Mouse (Mus musculus): ENCODE results near the gene Rnf157. TPM values are rescaled to one million over a fixed set of nuclear protein-coding genes. Genes with fewer than 3 reads are reported as not detected.
A peak's percentile ranks its signal among the peaks of the same experiment; 100 is the strongest.

Gene Rnf157
- 10.2 and 16.5 TPM in 2 replicates for polyA plus RNA-seq (2015; fragmentation: Nextera tagmentation; extraction: Ambion mirVana)

DNA sequence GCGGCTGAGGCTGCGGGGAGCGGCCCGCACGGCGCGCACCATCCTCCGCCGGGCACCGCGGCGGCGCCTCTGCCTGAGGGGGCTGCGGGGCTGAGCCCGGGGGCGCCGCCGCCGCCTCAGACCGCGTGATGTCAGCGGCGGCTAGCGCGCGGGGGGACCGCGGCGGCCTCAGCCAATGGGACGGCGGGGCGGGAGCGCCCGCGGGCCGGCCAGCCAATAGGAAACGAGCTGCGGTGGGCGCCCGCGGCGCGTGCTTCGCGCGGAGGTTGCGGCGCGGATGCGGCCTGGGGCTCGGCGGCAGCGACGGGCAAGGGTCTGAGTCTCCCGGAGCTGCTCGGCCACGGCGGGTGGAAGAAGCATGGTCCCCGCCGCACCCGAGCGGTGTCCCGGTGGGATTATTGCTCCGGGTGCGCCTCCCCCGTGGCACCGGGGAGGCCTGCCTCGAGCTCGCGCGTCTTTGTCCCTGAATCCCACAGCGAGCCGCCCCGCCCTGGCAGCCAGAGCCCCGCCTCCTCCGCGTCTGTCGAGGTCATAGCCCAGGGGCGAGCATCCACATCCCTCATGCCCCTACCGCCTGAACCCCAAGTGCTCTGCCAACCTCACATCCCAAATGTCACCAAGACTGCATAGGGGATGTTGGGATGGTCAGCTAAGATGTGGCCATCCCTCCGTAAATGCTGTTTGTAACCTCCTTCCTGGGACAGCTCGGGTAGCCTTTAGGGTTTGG is at the start of gene Rnf157:
Gene Rnf157 (minus strand): TSS at position 129 of the 727 bp plus-strand sequence.
- peaks cover 40% of the 10 kb centered on the region for H3K4me1 ChIP-seq
- peak within 1 kb of the TSS; percentile 74 for H3K27ac ChIP-seq
- peak within 1 kb of the TSS; percentile 85 for H3K9ac ChIP-seq
- H3K4me3 ChIP-seq: peak within 1 kb of the TSS; percentile 76
- H3K36me3 ChIP-seq: 0 out of 2 replicates have a peak, but pooled peaks cover 3% of the 10 kb centered on the region
- no peaks in the 10 kb centered on the region for H3K9me3 ChIP-seq
- 2% methylated on average over 81 of the region's 82 CpGs for WGBS
- H3K27me3 ChIP-seq: no peaks in the 10 kb centered on the region
- peak; percentile 86 for ATAC-seq (ENCODE audit: insufficient number of reproducible peaks, insufficient read depth, low FRiP score, low TSS enrichment, low read depth)
- peak within 1 kb of the TSS; percentile 99 for H3K4me2 ChIP-seq

DNA sequence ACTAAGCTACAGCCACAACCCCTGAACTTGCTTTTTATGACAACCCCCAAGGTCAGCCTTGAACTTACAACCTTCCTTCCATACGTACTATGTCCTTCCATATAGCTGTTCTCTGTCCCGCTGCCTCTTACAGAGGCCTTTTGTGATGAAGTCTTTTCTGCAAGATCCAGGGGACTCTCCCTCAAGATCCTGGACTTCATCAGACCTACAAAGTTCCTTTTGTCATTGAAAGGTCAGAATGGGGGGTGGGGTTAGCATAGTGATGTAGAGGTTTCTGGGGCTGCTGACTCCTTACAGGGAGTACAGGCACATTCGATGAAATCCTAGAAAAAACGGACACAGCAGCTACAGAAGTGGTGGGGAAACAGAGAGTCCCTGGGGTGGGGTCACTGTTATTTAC is 47.0 kb upstream of the Rnf157 start:
- 46% methylated on average over 4 of the region's 4 CpGs for WGBS
- no peaks in the 10 kb centered on the region for H3K4me1 ChIP-seq
- no peak overlapping the region for H3K9ac ChIP-seq
- H3K4me3 ChIP-seq: no peak overlapping the region
- no peaks in the 10 kb centered on the region for H3K9me3 ChIP-seq
- no peaks in the 10 kb centered on the region for H3K36me3 ChIP-seq
- no peak overlapping the region for H3K27ac ChIP-seq
- H3K4me2 ChIP-seq: no peak overlapping the region
- H3K27me3 ChIP-seq: no peaks in the 10 kb centered on the region; the same call in 1 of the 2 replicates
- no peak for ATAC-seq (ENCODE audit: insufficient number of reproducible peaks, insufficient read depth, low FRiP score, low TSS enrichment, low read depth)

DNA sequence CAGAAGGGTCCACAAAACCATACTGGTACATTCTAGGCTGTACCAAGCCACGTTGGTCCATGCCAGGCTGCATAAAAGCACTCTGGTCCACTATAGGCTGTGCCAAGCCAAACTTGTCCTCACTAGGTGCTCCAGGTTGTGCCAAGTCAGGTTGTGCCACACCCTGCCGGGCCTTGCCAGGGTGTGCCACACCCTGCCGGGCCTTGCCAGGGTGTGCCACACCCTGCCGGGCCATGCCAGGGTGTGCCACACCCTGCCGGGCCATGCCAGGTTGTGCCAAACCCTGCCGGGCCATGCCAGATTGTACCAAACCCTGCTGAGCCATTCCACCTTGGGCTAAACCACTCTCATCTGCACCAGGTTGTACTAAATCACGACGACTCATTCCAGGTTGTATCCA is 43.4 kb upstream of the Rnf157 start:
- Histone ChIP-seq H3K4me1 (no peaks in the 10 kb centered on the region), H3K9ac (no peak overlapping the region), H3K36me3 (no peaks in the 10 kb centered on the region), H3K4me2 (no peak overlapping the region), H3K27me3 (no peaks in the 10 kb centered on the region; the same call in 1 of the 2 replicates), H3K4me3 (no peak overlapping the region), H3K27ac (no peak overlapping the region), H3K9me3 (no peaks in the 10 kb centered on the region)
- WGBS: 81% methylated on average over 8 of the region's 8 CpGs
- ATAC-seq (ENCODE audit: insufficient number of reproducible peaks, insufficient read depth, low FRiP score, low TSS enrichment, low read depth): no peak

DNA sequence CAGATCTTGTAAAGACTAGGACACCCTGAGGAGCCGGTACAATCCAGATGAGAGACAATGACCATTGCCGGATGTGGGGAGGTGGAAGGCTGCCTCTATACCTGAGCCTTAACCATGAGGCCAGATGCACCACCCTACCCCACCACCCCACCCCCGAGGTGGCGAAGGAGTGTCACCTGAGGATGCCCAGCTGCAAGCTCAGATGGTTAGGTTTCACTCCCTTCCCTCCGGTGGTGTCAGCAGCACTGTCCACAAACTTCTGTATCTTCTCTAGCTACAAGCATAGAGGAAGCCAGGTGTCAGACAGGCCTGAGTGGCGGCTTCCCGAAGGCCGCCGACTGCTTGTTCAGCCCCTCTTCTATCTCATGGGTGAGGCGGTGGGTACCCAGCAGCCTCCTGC is 41.1 kb upstream of the Rnf157 start:
- Histone ChIP-seq H3K4me2 (no peak overlapping the region), H3K9ac (no peak overlapping the region), H3K27me3 (no peaks in the 10 kb centered on the region; the same call in 1 of the 2 replicates), H3K4me3 (no peak overlapping the region), H3K27ac (no peak overlapping the region), H3K9me3 (no peaks in the 10 kb centered on the region), H3K4me1 (no peaks in the 10 kb centered on the region), H3K36me3 (no peaks in the 10 kb centered on the region)
- no peak for ATAC-seq (ENCODE audit: insufficient number of reproducible peaks, insufficient read depth, low FRiP score, low TSS enrichment, low read depth)
- 96% methylated on average over 10 of the region's 10 CpGs for WGBS

DNA sequence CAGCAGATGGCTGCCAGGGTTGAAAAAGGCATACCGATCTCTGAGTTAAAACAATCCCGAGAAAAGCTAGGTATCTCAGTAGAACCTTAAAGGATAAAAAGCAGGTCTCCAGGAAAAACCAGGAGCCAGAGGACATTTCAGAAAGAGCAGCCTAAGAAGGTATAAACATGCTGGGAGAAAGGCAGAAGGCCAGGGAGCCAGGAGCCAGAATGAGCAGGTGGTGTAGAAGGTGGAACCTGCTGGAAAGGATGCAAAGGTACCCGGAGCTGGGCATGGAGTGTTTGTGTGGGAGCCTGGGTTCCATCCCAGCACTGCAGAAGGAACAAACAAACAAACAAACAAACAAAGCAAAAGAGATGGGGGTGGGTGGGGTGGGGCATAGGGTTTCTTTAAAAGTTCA is 36.5 kb upstream of the Rnf157 start:
- H3K27ac ChIP-seq: no peak overlapping the region
- peaks cover 25% of the 10 kb centered on the region for H3K27me3 ChIP-seq
- peaks cover 9% of the 10 kb centered on the region for H3K4me1 ChIP-seq
- ATAC-seq (ENCODE audit: insufficient number of reproducible peaks, insufficient read depth, low FRiP score, low TSS enrichment, low read depth): no peak
- H3K36me3 ChIP-seq: no peaks in the 10 kb centered on the region
- no peak overlapping the region for H3K4me3 ChIP-seq
- WGBS: 95% methylated on average over 3 of the region's 3 CpGs
- no peak overlapping the region for H3K4me2 ChIP-seq
- no peak overlapping the region for H3K9ac ChIP-seq
- no peaks in the 10 kb centered on the region for H3K9me3 ChIP-seq

DNA sequence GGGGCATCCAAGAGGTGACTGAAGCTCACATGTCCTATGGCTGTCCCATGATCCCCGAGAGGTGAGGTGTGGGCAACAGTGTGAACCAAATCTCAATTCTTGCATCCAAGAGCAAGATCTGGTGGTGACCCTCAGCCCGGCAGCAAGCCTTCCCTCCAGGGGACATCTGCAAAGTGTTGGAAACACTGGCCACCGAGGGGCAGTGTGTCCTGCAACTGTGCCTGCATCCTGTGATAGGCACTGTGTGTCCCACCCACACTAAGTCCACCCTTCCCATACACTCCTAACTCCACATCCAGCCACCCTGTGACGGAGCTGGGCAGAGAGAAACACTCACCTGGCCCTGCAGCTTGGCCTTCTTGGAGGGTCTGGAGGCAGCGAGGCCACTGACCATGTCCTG is 35.0 kb upstream of the Rnf157 start:
- Histone ChIP-seq H3K4me2 (no peak overlapping the region), H3K4me3 (no peak overlapping the region), H3K9ac (no peak overlapping the region), H3K4me1 (peaks cover 9% of the 10 kb centered on the region), H3K27me3 (peaks cover 25% of the 10 kb centered on the region), H3K9me3 (no peaks in the 10 kb centered on the region), H3K36me3 (no peaks in the 10 kb centered on the region), H3K27ac (no peak overlapping the region)
- ATAC-seq (ENCODE audit: insufficient number of reproducible peaks, insufficient read depth, low FRiP score, low TSS enrichment, low read depth): no peak
- WGBS: 68% methylated on average over 5 of the region's 5 CpGs

DNA sequence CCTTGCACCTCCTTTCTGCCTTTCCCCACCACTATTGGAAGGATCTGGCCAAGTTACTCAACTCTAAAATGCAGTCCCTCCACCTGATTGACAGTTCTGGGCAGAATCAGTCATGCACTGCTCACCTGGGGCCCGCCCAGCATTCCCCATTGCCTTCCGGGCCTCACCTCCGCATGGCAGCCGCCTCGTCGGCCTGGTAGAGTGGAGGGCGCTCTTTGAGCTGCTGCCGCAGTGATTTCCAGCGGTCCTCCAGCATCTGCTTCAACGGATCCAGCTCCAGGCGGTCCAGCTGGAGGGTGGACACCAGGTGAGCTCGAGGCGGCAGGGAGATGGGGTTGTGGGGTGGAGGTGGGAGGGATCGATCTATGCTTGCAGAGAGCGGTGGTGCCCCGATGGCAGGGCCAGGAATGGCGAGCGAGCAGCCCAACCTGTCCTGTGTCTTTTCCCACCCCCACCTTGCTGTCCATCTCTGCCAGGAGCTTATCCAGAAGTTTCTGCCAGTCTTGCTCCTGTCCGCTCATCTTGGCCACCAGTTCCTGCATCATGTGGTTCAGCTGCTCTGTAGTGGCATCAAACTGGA is 33.6 kb upstream of the Rnf157 start:
- H3K4me1 ChIP-seq: peaks cover 9% of the 10 kb centered on the region
- H3K9ac ChIP-seq: peak overlapping the region; percentile 52; the same call in 1 of the 2 replicates
- no peaks in the 10 kb centered on the region for H3K36me3 ChIP-seq
- H3K4me2 ChIP-seq: peak overlapping the region; percentile 43
- no peak for ATAC-seq (ENCODE audit: insufficient number of reproducible peaks, insufficient read depth, low FRiP score, low TSS enrichment, low read depth)
- no peak overlapping the region for H3K27ac ChIP-seq
- no peaks in the 10 kb centered on the region for H3K9me3 ChIP-seq
- H3K27me3 ChIP-seq: peaks cover 25% of the 10 kb centered on the region
- 13% methylated on average over 19 of the region's 19 CpGs for WGBS
- peak overlapping the region; percentile 14 for H3K4me3 ChIP-seq

DNA sequence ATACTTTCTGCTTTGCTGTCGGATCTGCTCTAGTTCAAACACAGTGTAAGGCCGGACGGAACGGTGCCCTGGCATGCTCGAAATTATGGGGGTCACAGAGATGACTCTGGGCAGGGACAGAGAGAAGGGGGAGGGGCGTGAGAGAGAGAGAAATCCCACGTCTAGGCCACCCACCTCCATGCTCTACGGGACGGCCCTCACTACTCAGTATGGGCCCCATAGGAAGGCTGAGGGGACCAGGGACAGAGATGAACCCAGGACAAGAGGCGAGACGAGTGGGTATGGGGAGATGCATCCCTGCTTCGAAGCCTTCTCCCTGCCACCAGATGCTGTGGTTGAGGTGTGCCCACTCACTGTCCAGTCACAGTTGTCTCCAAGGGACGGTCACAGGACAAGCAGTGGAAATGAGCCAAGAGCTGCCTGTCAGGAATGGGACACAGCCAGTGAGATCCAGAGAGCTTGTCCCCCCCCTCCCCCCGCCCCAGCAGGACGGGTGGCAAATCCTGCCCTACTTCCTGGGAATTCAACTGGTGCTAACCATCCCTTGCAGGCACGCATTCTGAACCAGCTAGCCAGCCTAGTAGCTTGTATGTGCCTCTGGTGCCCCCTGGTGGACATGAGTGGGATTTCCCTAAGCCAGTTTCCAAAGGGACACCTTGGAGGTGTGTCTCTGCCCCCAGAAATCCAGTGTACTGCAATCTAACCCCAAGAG is 32.9 kb upstream of the Rnf157 start:
- 0 out of 2 replicates have a peak, but pooled peaks have one; percentile 46 for ATAC-seq (ENCODE audit: insufficient number of reproducible peaks, insufficient read depth, low FRiP score, low TSS enrichment, low read depth)
- Histone ChIP-seq H3K4me3 (no peak overlapping the region), H3K9ac (peak overlapping the region; percentile 54; the same call in 1 of the 2 replicates), H3K4me1 (peaks cover 9% of the 10 kb centered on the region), H3K27ac (no peak overlapping the region), H3K4me2 (peak overlapping the region; percentile 43), H3K9me3 (no peaks in the 10 kb centered on the region), H3K27me3 (peaks cover 25% of the 10 kb centered on the region), H3K36me3 (peaks cover under 1% of the 10 kb centered on the region)
- WGBS: 22% methylated on average over 16 of the region's 16 CpGs

DNA sequence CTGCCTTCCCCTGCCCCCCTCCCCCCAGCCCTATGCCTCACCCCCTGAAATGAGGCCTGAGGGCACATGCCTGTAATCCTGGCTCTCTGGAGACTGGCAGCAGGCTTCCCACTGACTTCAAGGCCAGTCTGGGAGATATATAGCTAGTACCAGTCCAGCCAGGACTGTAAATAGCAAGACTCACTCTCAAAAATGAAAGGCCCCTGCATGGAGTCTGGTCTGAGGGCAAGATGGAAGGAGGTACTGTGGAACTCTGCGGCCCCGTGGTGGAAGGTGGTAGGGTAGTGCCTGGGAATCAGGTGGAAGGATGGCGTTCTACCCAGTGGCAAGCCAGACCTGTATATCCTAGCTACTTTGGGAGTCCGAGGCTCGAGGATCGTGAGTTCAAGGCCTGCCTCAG is 31.1 kb upstream of the Rnf157 start:
- no peak for ATAC-seq (ENCODE audit: insufficient number of reproducible peaks, insufficient read depth, low FRiP score, low TSS enrichment, low read depth)
- H3K27ac ChIP-seq: no peak overlapping the region

DNA sequence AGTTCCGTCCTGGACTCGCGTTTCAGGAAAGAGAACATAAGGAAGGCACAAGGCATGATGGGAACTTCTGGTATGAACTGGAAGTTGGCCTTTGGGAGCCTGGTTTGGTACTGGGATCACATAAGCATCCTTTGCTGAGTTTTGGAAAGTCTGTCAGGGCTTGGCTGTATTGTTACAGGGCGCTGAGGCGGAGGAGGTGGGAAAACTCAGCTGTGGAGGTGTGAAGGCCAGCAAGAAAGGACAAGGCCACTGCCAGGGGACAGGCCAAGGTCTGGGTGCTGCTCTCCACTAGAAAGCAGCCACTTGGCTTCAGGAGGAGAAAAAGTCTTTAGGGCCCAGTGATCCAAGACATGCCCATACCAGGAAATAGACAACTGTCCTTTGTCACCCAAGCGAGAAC is 30.5 kb upstream of the Rnf157 start:
- peaks cover 19% of the 10 kb centered on the region for H3K36me3 ChIP-seq
- no peak overlapping the region for H3K4me3 ChIP-seq
- no peak for ATAC-seq (ENCODE audit: insufficient number of reproducible peaks, insufficient read depth, low FRiP score, low TSS enrichment, low read depth)
- H3K4me1 ChIP-seq: peaks cover 9% of the 10 kb centered on the region
- H3K9me3 ChIP-seq: no peaks in the 10 kb centered on the region
- no peak overlapping the region for H3K4me2 ChIP-seq
- 81% methylated on average over 6 of the region's 6 CpGs for WGBS
- 0 out of 2 replicates have a peak overlapping the region, but pooled peaks have one; percentile 16 for H3K9ac ChIP-seq
- no peak overlapping the region for H3K27ac ChIP-seq
- H3K27me3 ChIP-seq: peaks cover 22% of the 10 kb centered on the region

More for the DNA sequence above, 31.1 kb upstream of the Rnf157 start:
- Histone ChIP-seq H3K4me2 (no peak overlapping the region), H3K27me3 (peaks cover 25% of the 10 kb centered on the region), H3K36me3 (peaks cover 18% of the 10 kb centered on the region), H3K4me1 (peaks cover 9% of the 10 kb centered on the region), H3K4me3 (no peak overlapping the region), H3K9me3 (no peaks in the 10 kb centered on the region), H3K9ac (0 out of 2 replicates have a peak overlapping the region, but pooled peaks have one; percentile 16)
- 91% methylated on average over 6 of the region's 6 CpGs for WGBS

DNA sequence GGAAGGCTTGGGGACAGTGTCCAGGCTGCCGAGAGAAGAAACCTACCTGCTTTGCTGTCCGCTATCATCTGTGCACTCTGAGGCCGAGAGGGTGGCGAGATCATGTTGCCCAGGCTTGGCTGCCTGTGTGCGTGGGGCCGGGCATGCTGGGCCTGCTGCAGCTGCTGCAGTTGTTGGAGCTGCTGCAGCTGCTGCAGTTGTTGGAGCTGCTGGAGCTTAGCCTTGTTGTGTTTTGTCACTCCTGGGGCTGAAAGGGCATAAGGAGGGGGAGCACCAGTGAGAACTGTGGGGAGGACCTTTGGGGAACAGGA is 30.0 kb upstream of the Rnf157 start:
- no peak overlapping the region for H3K4me2 ChIP-seq
- 51% methylated on average over 6 of the region's 6 CpGs for WGBS
- H3K36me3 ChIP-seq: peaks cover 20% of the 10 kb centered on the region
- H3K27ac ChIP-seq: no peak overlapping the region
- ATAC-seq (ENCODE audit: insufficient number of reproducible peaks, insufficient read depth, low FRiP score, low TSS enrichment, low read depth): no peak
- H3K27me3 ChIP-seq: peaks cover 17% of the 10 kb centered on the region
- peaks cover 9% of the 10 kb centered on the region for H3K4me1 ChIP-seq
- no peak overlapping the region for H3K9ac ChIP-seq
- no peak overlapping the region for H3K4me3 ChIP-seq
- H3K9me3 ChIP-seq: no peaks in the 10 kb centered on the region

All from embryonic facial prominence, embryonic 13.5 days (tissue).